Mouse (Mus musculus): ENCODE measurements around the gene Hnf1a. TPM values are rescaled to one million over a fixed set of nuclear protein-coding genes. Genes with fewer than 3 reads are reported as not detected.
"Not testable (repeated sequence)": the region's sequence is repeated elsewhere in the genome, so short reads cannot be mapped to it uniquely, and the experiment has no call there.

The Hnf1a gene
- polyA plus RNA-seq, 1 experiment from 2014 or later: not detected

- Histone ChIP-seq H3K4me2 (ENCODE audit: low read length) (peak within 1 kb of the TSS; percentile 91), H3K9me3 (ENCODE audit: control insufficient read depth, low read length) (no peaks in the 10 kb centered on the region), H3K9ac (ENCODE audit: low read length) (peak within 1 kb of the TSS; percentile 96), H3K4me1 (ENCODE audit: control insufficient read depth in 2 of 2, insufficient read depth in 2 of 2, low read length in 2 of 2) (peaks cover 0 to 6% of the 10 kb centered on the region in 2 experiments; a peak in 1 of 4 replicates), H3K4me3 (ENCODE audit: control insufficient read depth in 1 of 2, insufficient read depth in 1 of 2, low read depth in 1 of 2, low read length in 2 of 2) (peak within 1 kb of the TSS; percentile 80 to 94), H3K27ac (replicated peaks in 1 of 2; ENCODE audit: control insufficient read depth in 1 of 2, insufficient read depth in 1 of 2, low read depth in 2 of 2, low read length in 2 of 2) (peak within 1 kb of the TSS; percentile 61 to 82), H3K36me3 (ENCODE audit: control insufficient read depth, insufficient read depth, low read length) (peaks cover 17% of the 10 kb centered on the region), H3K27me3 (ENCODE audit: control insufficient read depth, insufficient read depth, low read length) (no peaks in the 10 kb centered on the region)
- WGBS: 2% methylated on average over 39 of the region's 39 CpGs
- peak; percentile 80 for ATAC-seq (ENCODE audit: insufficient number of reproducible peaks, insufficient read depth, low FRiP score, low read depth)
These were observed 28.7 kb downstream of the Hnf1a start, which contains the start of gene 2210016L21Rik for GRCm38 (mm10) chr5:114942074-114942765. 2210016L21Rik (plus strand) TSS chr5:114942158.

GRCm38 (mm10) chr5:114941138-114941537 is 29.8 kb downstream of the Hnf1a start:
- peak overlapping the region; percentile 91; the same call in 1 of the 2 replicates for H3K4me2 ChIP-seq (ENCODE audit: low read length)
- ATAC-seq (ENCODE audit: insufficient number of reproducible peaks, insufficient read depth, low FRiP score, low read depth): not testable (repeated sequence)

GRCm38 (mm10) chr5:114935838-114936237 is 35.1 kb downstream of the Hnf1a start:
- Histone ChIP-seq H3K9ac (ENCODE audit: low read length) (no peak overlapping the region), H3K4me2 (ENCODE audit: low read length) (no peak overlapping the region), H3K36me3 (ENCODE audit: control insufficient read depth, insufficient read depth, low read length) (no peaks in the 10 kb centered on the region), H3K4me3 (ENCODE audit: control insufficient read depth in 1 of 2, insufficient read depth in 1 of 2, low read depth in 1 of 2, low read length in 2 of 2) (no peak overlapping the region), H3K27me3 (ENCODE audit: control insufficient read depth, insufficient read depth, low read length) (no peaks in the 10 kb centered on the region), H3K9me3 (ENCODE audit: control insufficient read depth, low read length) (no peaks in the 10 kb centered on the region), H3K4me1 (ENCODE audit: control insufficient read depth in 2 of 2, insufficient read depth in 2 of 2, low read length in 2 of 2) (no peaks in the 10 kb centered on the region), H3K27ac (replicated peaks in 1 of 2; ENCODE audit: control insufficient read depth in 1 of 2, insufficient read depth in 1 of 2, low read depth in 2 of 2, low read length in 2 of 2) (no peak overlapping the region)
- 43% methylated on average over 3 of the region's 3 CpGs for WGBS
- ATAC-seq (ENCODE audit: insufficient number of reproducible peaks, insufficient read depth, low FRiP score, low read depth): no peak

More at GRCm38 (mm10) chr5:114941138-114941537, 29.8 kb downstream of the Hnf1a start:
- not testable (repeated sequence) for H3K4me1 ChIP-seq (ENCODE audit: control insufficient read depth in 2 of 2, insufficient read depth in 2 of 2, low read length in 2 of 2); H3K9me3 ChIP-seq (ENCODE audit: control insufficient read depth, low read length); H3K27me3 ChIP-seq (ENCODE audit: control insufficient read depth, insufficient read depth, low read length); H3K4me3 ChIP-seq (ENCODE audit: control insufficient read depth in 1 of 2, insufficient read depth in 1 of 2, low read depth in 1 of 2, low read length in 2 of 2); H3K36me3 ChIP-seq (ENCODE audit: control insufficient read depth, insufficient read depth, low read length); H3K27ac ChIP-seq (replicated peaks in 1 of 2; ENCODE audit: control insufficient read depth in 1 of 2, insufficient read depth in 1 of 2, low read depth in 2 of 2, low read length in 2 of 2); H3K9ac ChIP-seq (ENCODE audit: low read length)
- WGBS: 51% methylated on average over 3 of the region's 3 CpGs

- H3K9ac ChIP-seq (ENCODE audit: low read length): no peak overlapping the region
- H3K36me3 ChIP-seq (ENCODE audit: control insufficient read depth, insufficient read depth, low read length): no peaks in the 10 kb centered on the region
- no peak for ATAC-seq (ENCODE audit: insufficient number of reproducible peaks, insufficient read depth, low FRiP score, low read depth)
- H3K27me3 ChIP-seq (ENCODE audit: control insufficient read depth, insufficient read depth, low read length): no peaks in the 10 kb centered on the region
- WGBS: 78% methylated on average over 8 of the region's 8 CpGs
- no peak overlapping the region for H3K4me2 ChIP-seq (ENCODE audit: low read length)
- H3K9me3 ChIP-seq (ENCODE audit: control insufficient read depth, low read length): no peaks in the 10 kb centered on the region
- H3K4me1 ChIP-seq (ENCODE audit: control insufficient read depth in 2 of 2, insufficient read depth in 2 of 2, low read length in 2 of 2): no peaks in the 10 kb centered on the region
- H3K27ac ChIP-seq (replicated peaks in 1 of 2; ENCODE audit: control insufficient read depth in 1 of 2, insufficient read depth in 1 of 2, low read depth in 2 of 2, low read length in 2 of 2): no peak overlapping the region
- H3K4me3 ChIP-seq (ENCODE audit: control insufficient read depth in 1 of 2, insufficient read depth in 1 of 2, low read depth in 1 of 2, low read length in 2 of 2): no peak overlapping the region
These were observed 37.7 kb downstream of the Hnf1a start for GRCm38 (mm10) chr5:114933206-114933605.

- 56% methylated on average over 5 of the region's 5 CpGs for WGBS
- Histone ChIP-seq H3K36me3 (ENCODE audit: control insufficient read depth, insufficient read depth, low read length) (no peaks in the 10 kb centered on the region), H3K9me3 (ENCODE audit: control insufficient read depth, low read length) (no peaks in the 10 kb centered on the region), H3K4me3 (ENCODE audit: control insufficient read depth in 1 of 2, insufficient read depth in 1 of 2, low read depth in 1 of 2, low read length in 2 of 2) (no peak overlapping the region), H3K27ac (replicated peaks in 1 of 2; ENCODE audit: control insufficient read depth in 1 of 2, insufficient read depth in 1 of 2, low read depth in 2 of 2, low read length in 2 of 2) (no peak overlapping the region), H3K27me3 (ENCODE audit: control insufficient read depth, insufficient read depth, low read length) (no peaks in the 10 kb centered on the region), H3K4me1 (ENCODE audit: control insufficient read depth in 2 of 2, insufficient read depth in 2 of 2, low read length in 2 of 2) (no peaks in the 10 kb centered on the region), H3K9ac (ENCODE audit: low read length) (no peak overlapping the region), H3K4me2 (ENCODE audit: low read length) (no peak overlapping the region)
- no peak for ATAC-seq (ENCODE audit: insufficient number of reproducible peaks, insufficient read depth, low FRiP score, low read depth)
These were observed 39.3 kb downstream of the Hnf1a start for GRCm38 (mm10) chr5:114931626-114932025.

- Histone ChIP-seq H3K9ac (ENCODE audit: low read length) (no peak overlapping the region), H3K9me3 (ENCODE audit: control insufficient read depth, low read length) (0 out of 2 replicates have a peak, but pooled peaks cover 4% of the 10 kb centered on the region), H3K27me3 (ENCODE audit: control insufficient read depth, insufficient read depth, low read length) (no peaks in the 10 kb centered on the region), H3K4me3 (ENCODE audit: control insufficient read depth in 1 of 2, insufficient read depth in 1 of 2, low read depth in 1 of 2, low read length in 2 of 2) (no peak overlapping the region), H3K36me3 (ENCODE audit: control insufficient read depth, insufficient read depth, low read length) (no peaks in the 10 kb centered on the region), H3K27ac (replicated peaks in 1 of 2; ENCODE audit: control insufficient read depth in 1 of 2, insufficient read depth in 1 of 2, low read depth in 2 of 2, low read length in 2 of 2) (no peak overlapping the region), H3K4me2 (ENCODE audit: low read length) (no peak overlapping the region), H3K4me1 (ENCODE audit: control insufficient read depth in 2 of 2, insufficient read depth in 2 of 2, low read length in 2 of 2) (peaks cover 3 to 6% of the 10 kb centered on the region in 2 experiments; a peak in 2 of 4 replicates)
- no peak for ATAC-seq (ENCODE audit: insufficient number of reproducible peaks, insufficient read depth, low FRiP score, low read depth)
- 76% methylated on average over 9 of the region's 9 CpGs for WGBS
These were observed 44.1 kb downstream of the Hnf1a start for GRCm38 (mm10) chr5:114926753-114927152.

GRCm38 (mm10) chr5:114926153-114926684 is 44.7 kb downstream of the Hnf1a start:
- peaks cover 3 to 6% of the 10 kb centered on the region in 2 experiments; a peak in 2 of 4 replicates for H3K4me1 ChIP-seq (ENCODE audit: control insufficient read depth in 2 of 2, insufficient read depth in 2 of 2, low read length in 2 of 2)
- no peak overlapping the region for H3K4me3 ChIP-seq (ENCODE audit: control insufficient read depth in 1 of 2, insufficient read depth in 1 of 2, low read depth in 1 of 2, low read length in 2 of 2)
- H3K4me2 ChIP-seq (ENCODE audit: low read length): no peak overlapping the region
- H3K36me3 ChIP-seq (ENCODE audit: control insufficient read depth, insufficient read depth, low read length): no peaks in the 10 kb centered on the region
- WGBS: 66% methylated on average over 1 of the region's 1 CpGs
- no peak overlapping the region for H3K27ac ChIP-seq (replicated peaks in 1 of 2; ENCODE audit: control insufficient read depth in 1 of 2, insufficient read depth in 1 of 2, low read depth in 2 of 2, low read length in 2 of 2)
- 0 out of 2 replicates have a peak, but pooled peaks cover 4% of the 10 kb centered on the region for H3K9me3 ChIP-seq (ENCODE audit: control insufficient read depth, low read length)
- H3K27me3 ChIP-seq (ENCODE audit: control insufficient read depth, insufficient read depth, low read length): no peaks in the 10 kb centered on the region
- H3K9ac ChIP-seq (ENCODE audit: low read length): no peak overlapping the region
- ATAC-seq (ENCODE audit: insufficient number of reproducible peaks, insufficient read depth, low FRiP score, low read depth): no peak

All from heart, embryonic 14.5 days (tissue).